Mouse (Mus musculus) stomach, postnatal 0 days (tissue): ENCODE data around the gene Cnn3.

ENCODE experiments used
- CTCF ChIP-seq: IDR thresholded peaks from 2 replicates; pipeline ENCODE4 v1.5.1; 2016; ENCODE audit warnings: antibody characterized with exemption, low read depth, mild to moderate bottlenecking, moderate library complexity
- EP300 ChIP-seq: optimal IDR thresholded peaks from 2 replicates; pipeline ENCODE3; 2016; ENCODE audit warnings: antibody characterized with exemption

GRCm38 (mm10) chr3:121418251-121418601 is 8.1 kb upstream of the Cnn3 start:
- TF ChIP-seq CTCF (no peak), EP300 (no peak)
